Mouse (Mus musculus) lung, adult 2 months (tissue): ENCODE results near the gene Fat1.

Experiments used
- CTCF ChIP-seq: fragments of 200-500 bp; IDR thresholded peaks from 2 replicates; pipeline ENCODE4 v1.5.1; 2011; ENCODE audit warnings: mild to moderate bottlenecking, low read length, control low read depth; ENCODE audit not compliant: insufficient read depth
- POLR2A ChIP-seq: fragments of 200-500 bp; IDR thresholded peaks from 2 replicates; pipeline ENCODE4 v1.6.1; 2011; ENCODE audit warnings: low read depth, mild to moderate bottlenecking, control low read depth, low read length, borderline replicate concordance; ENCODE audit errors: extremely low read depth

- TF ChIP-seq CTCF (no peak), POLR2A (no peak)
These were observed 25.2 kb downstream of the Fat1 start for GRCm38 (mm10) chr8:44960455-44960854.
